Mouse (Mus musculus): Measurements from ENCODE around the gene Zfp322a. TPM values are rescaled to one million over a fixed set of nuclear protein-coding genes. Genes with fewer than 3 reads are reported as not detected.

Gene Zfp322a
- polyA plus RNA-seq (2015; fragmentation: Illumina TruSeq; extraction: RNeasy Lipid Tissue Mini Kit (QIAGEN cat#74804); ENCODE audit: insufficient read depth, low replicate concordance): 40.2 TPM

GRCm38 (mm10) chr13:23368583-23369420, at the start of gene Zfp322a:
Gene Zfp322a, minus strand, starts transcription at chr13:23369208.

Other genes starting within 250 kb of the Zfp322a start
- not detected for gene Vmn1r218, start 236.1 kb downstream of the Zfp322a start, polyA plus RNA-seq (2015; fragmentation: Illumina TruSeq; extraction: RNeasy Lipid Tissue Mini Kit (QIAGEN cat#74804); ENCODE audit: insufficient read depth, low replicate concordance)
- gene Vmn1r219, start 209.9 kb downstream of the Zfp322a start, polyA plus RNA-seq (2015; fragmentation: Illumina TruSeq; extraction: RNeasy Lipid Tissue Mini Kit (QIAGEN cat#74804); ENCODE audit: insufficient read depth, low replicate concordance): not detected
- not detected for gene Vmn1r220, start 181.2 kb downstream of the Zfp322a start, polyA plus RNA-seq (2015; fragmentation: Illumina TruSeq; extraction: RNeasy Lipid Tissue Mini Kit (QIAGEN cat#74804); ENCODE audit: insufficient read depth, low replicate concordance)
- not detected for gene Vmn1r221, start 155.1 kb downstream of the Zfp322a start, polyA plus RNA-seq (2015; fragmentation: Illumina TruSeq; extraction: RNeasy Lipid Tissue Mini Kit (QIAGEN cat#74804); ENCODE audit: insufficient read depth, low replicate concordance)
- not detected for gene Vmn1r222, start 133.3 kb downstream of the Zfp322a start, polyA plus RNA-seq (2015; fragmentation: Illumina TruSeq; extraction: RNeasy Lipid Tissue Mini Kit (QIAGEN cat#74804); ENCODE audit: insufficient read depth, low replicate concordance)
- not detected for gene Vmn1r223, start 122.1 kb downstream of the Zfp322a start, polyA plus RNA-seq (2015; fragmentation: Illumina TruSeq; extraction: RNeasy Lipid Tissue Mini Kit (QIAGEN cat#74804); ENCODE audit: insufficient read depth, low replicate concordance)
- gene Abt1, start 54.7 kb upstream of the Zfp322a start, polyA plus RNA-seq (2015; fragmentation: Illumina TruSeq; extraction: RNeasy Lipid Tissue Mini Kit (QIAGEN cat#74804); ENCODE audit: insufficient read depth, low replicate concordance): 3.6 TPM
- gene Btn1a1, start 96.7 kb upstream of the Zfp322a start, polyA plus RNA-seq (2015; fragmentation: Illumina TruSeq; extraction: RNeasy Lipid Tissue Mini Kit (QIAGEN cat#74804); ENCODE audit: insufficient read depth, low replicate concordance): 0.23 TPM
- 0.15 TPM for gene Btn2a2, start 119.6 kb upstream of the Zfp322a start, polyA plus RNA-seq (2015; fragmentation: Illumina TruSeq; extraction: RNeasy Lipid Tissue Mini Kit (QIAGEN cat#74804); ENCODE audit: insufficient read depth, low replicate concordance)
- not detected for gene Hist1h4h, start 161.8 kb upstream of the Zfp322a start, polyA plus RNA-seq (2015; fragmentation: Illumina TruSeq; extraction: RNeasy Lipid Tissue Mini Kit (QIAGEN cat#74804); ENCODE audit: insufficient read depth, low replicate concordance)
- not detected for gene Hist1h2af, start 164.7 kb upstream of the Zfp322a start, polyA plus RNA-seq (2015; fragmentation: Illumina TruSeq; extraction: RNeasy Lipid Tissue Mini Kit (QIAGEN cat#74804); ENCODE audit: insufficient read depth, low replicate concordance)
- gene Hist1h3g, start 166.2 kb upstream of the Zfp322a start, polyA plus RNA-seq (2015; fragmentation: Illumina TruSeq; extraction: RNeasy Lipid Tissue Mini Kit (QIAGEN cat#74804); ENCODE audit: insufficient read depth, low replicate concordance): not detected
- gene Hist1h2bh, start 174.2 kb upstream of the Zfp322a start, polyA plus RNA-seq (2015; fragmentation: Illumina TruSeq; extraction: RNeasy Lipid Tissue Mini Kit (QIAGEN cat#74804); ENCODE audit: insufficient read depth, low replicate concordance): 0.36 TPM
- not detected for gene Hist1h3f, start 174.8 kb upstream of the Zfp322a start, polyA plus RNA-seq (2015; fragmentation: Illumina TruSeq; extraction: RNeasy Lipid Tissue Mini Kit (QIAGEN cat#74804); ENCODE audit: insufficient read depth, low replicate concordance)
- gene Hist1h4f, start 182.4 kb upstream of the Zfp322a start, polyA plus RNA-seq (2015; fragmentation: Illumina TruSeq; extraction: RNeasy Lipid Tissue Mini Kit (QIAGEN cat#74804); ENCODE audit: insufficient read depth, low replicate concordance): not detected
- 0.11 TPM for gene Hist1h1d, start 184.1 kb upstream of the Zfp322a start, polyA plus RNA-seq (2015; fragmentation: Illumina TruSeq; extraction: RNeasy Lipid Tissue Mini Kit (QIAGEN cat#74804); ENCODE audit: insufficient read depth, low replicate concordance)
- gene Hist1h3e, start 193.2 kb upstream of the Zfp322a start, polyA plus RNA-seq (2015; fragmentation: Illumina TruSeq; extraction: RNeasy Lipid Tissue Mini Kit (QIAGEN cat#74804); ENCODE audit: insufficient read depth, low replicate concordance): not detected
- 0.52 TPM for gene Hist1h2ae, start 202.0 kb upstream of the Zfp322a start, polyA plus RNA-seq (2015; fragmentation: Illumina TruSeq; extraction: RNeasy Lipid Tissue Mini Kit (QIAGEN cat#74804); ENCODE audit: insufficient read depth, low replicate concordance)
- 1.1 TPM for gene Hist1h2bg, start 202.2 kb upstream of the Zfp322a start, polyA plus RNA-seq (2015; fragmentation: Illumina TruSeq; extraction: RNeasy Lipid Tissue Mini Kit (QIAGEN cat#74804); ENCODE audit: insufficient read depth, low replicate concordance)
- gene Hist1h2bf, start 205.0 kb upstream of the Zfp322a start, polyA plus RNA-seq (2015; fragmentation: Illumina TruSeq; extraction: RNeasy Lipid Tissue Mini Kit (QIAGEN cat#74804); ENCODE audit: insufficient read depth, low replicate concordance): not detected
- not detected for gene Hist1h2ad, start 205.2 kb upstream of the Zfp322a start, polyA plus RNA-seq (2015; fragmentation: Illumina TruSeq; extraction: RNeasy Lipid Tissue Mini Kit (QIAGEN cat#74804); ENCODE audit: insufficient read depth, low replicate concordance)
- 0.39 TPM for gene Hist1h3d, start 206.6 kb upstream of the Zfp322a start, polyA plus RNA-seq (2015; fragmentation: Illumina TruSeq; extraction: RNeasy Lipid Tissue Mini Kit (QIAGEN cat#74804); ENCODE audit: insufficient read depth, low replicate concordance)
- gene Hist1h4d, start 212.4 kb upstream of the Zfp322a start, polyA plus RNA-seq (2015; fragmentation: Illumina TruSeq; extraction: RNeasy Lipid Tissue Mini Kit (QIAGEN cat#74804); ENCODE audit: insufficient read depth, low replicate concordance): not detected

Measured in spleen, adult 10 weeks (tissue).